Mouse (Mus musculus) hindlimb bud, embryonic 11.5 days (tissue): ENCODE data around the gene Pdgfra.
A peak's percentile ranks its signal among the peaks of the same experiment; 100 is the strongest.

Experiments used
- DNase-seq: peaks from one replicate; pipeline ENCODE4 v3.0.0-alpha.2; 2012; ENCODE audit warnings: low read depth, low spot score; ENCODE audit errors: extremely low spot score

Pdgfra gene

DNA sequence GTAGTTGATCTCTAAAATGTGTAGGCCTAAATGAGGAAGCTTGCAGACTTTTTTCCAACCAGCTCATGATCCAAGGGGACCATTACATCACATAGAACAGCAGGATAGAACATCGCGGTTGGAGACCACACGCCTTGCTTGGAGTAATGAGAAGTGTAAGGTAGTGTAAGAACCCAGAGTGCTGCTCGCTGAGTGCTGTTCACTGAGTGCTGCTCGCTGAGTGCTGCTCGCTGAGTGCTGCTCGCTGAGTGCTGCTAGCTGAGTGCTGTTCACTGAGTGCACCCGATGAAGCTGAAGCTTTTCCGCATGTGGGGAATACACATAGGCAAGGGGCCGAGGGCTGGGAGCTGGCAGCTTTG lies 48.3 kb downstream of the Pdgfra start:
- DNase-seq: no peak

DNA sequence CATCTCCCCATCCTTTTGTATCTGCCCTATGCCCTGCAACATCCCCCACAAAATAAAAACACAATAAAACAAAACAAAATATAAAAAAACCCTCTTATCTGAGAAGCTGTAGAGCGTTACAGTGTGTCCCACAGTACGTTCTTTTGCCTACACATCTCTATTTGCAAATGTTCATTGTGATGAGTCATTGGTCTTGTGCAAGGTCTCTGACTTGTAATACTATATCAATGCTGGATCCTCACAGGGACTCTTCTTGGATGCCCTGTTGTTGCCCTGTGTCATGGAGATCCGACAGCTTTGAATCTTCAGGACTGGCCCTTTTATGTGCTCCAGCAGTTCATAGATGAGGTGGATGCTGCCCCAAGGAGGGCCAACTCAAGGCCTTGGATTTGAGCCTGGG lies 55.8 kb downstream of the Pdgfra start:
- DNase-seq: no peak

DNA sequence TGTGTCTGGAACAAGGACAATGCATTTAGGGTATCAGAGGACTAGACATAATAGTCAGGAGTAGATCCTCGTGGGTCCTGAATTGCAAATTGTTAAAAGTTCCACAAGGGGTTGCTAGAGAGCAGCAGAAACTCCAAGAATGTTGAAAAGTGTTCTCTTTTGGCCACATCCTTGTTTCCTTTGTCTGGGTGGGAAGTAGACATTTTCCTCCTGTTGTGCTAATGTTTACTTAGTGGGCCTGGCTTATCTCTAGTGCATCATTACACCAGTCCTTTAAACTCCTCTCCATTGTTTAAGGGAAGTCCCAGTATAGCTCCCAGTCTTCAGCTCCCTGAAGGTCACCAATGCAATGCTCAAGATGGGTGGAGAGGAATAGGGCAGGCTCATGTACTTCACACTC lies 57.9 kb downstream of the Pdgfra start:
- peak; percentile 35 for DNase-seq

DNA sequence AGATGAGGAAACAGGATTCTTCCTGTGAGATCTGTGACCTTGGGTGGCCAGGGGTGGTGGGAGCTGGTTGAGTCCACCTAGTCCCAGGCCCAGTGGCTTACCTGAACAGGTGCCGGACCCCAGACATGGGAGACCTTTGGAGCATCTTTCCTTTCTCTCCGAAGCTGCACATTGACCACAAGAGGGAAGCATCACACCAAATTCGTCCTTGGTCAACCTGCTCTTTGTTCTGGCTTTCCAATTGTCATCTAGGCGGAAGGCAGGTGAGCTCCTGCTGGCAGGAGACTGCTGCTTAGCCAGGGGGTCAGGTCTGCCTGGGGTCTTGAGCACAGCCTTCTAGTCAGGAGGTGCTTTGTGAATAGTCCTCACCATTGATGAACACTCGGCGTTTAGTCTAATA lies 62.4 kb downstream of the Pdgfra start:
- no peak for DNase-seq

DNA sequence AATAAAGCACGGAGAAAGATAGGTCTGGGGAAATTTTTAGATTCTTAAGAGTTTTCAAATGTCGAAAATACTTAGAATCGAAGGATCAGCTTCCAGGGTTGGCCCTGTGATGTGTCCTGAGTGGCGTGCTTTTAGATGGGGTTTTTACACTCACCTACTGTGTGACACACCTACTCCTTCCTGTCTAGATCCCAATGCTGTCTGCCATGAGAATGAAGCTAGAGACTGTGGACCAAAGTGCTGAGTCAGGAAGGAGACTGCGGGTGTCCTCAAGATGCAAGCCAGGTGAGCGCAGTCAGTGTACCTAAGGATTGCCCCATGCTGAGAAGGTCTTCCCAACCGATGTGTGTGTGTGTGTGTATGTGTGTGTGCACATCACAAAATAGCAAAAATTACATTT lies 62.8 kb downstream of the Pdgfra start:
- no peak for DNase-seq

DNA sequence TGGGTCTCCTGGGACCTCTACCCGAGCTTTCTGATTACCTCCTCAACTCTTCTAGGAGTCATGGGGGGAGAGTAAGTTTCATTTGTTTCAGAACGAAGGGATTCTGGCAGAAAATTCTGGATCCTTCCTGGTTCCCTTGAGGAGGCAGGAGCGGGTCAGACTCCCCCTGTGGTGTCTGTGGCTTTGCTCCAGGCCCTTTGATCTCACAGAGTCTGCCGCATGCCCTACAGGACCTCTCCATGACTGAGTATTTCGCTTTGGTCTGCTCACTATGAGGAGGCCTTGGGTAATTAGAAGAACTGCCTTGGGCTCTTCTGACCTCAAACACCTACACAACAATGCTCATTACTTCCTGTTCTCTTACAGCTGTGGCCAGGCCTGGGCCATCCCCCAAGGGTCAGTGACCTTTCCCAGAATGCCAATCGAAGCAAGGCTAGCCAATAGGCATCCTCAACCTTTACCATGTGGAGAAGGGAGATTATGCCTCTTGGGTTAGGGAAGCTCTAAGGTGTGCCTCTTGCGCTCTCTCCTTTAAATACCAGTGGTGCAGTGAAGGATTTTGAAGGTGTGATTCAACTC lies 63.7 kb downstream of the Pdgfra start:
- no peak for DNase-seq

DNA sequence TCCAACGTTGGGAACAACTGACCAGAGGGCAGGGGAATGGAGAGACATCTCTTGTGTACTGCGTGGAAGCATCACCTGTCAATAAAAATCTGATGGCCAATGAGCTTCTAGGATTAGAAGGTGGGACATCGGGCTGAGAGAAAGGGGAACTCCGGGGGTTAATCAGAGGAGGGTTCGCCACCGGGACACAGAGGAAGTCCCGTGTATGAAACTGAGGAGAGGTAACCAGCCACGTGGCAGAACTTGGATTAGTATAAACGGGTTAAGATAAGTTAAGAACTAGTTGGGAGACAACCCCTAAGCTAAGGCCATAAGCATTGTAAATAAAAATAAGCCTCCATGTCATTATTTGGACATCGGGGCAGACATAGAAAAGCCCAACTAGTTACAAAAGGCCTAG lies 69.5 kb downstream of the Pdgfra start:
- DNase-seq: no peak

DNA sequence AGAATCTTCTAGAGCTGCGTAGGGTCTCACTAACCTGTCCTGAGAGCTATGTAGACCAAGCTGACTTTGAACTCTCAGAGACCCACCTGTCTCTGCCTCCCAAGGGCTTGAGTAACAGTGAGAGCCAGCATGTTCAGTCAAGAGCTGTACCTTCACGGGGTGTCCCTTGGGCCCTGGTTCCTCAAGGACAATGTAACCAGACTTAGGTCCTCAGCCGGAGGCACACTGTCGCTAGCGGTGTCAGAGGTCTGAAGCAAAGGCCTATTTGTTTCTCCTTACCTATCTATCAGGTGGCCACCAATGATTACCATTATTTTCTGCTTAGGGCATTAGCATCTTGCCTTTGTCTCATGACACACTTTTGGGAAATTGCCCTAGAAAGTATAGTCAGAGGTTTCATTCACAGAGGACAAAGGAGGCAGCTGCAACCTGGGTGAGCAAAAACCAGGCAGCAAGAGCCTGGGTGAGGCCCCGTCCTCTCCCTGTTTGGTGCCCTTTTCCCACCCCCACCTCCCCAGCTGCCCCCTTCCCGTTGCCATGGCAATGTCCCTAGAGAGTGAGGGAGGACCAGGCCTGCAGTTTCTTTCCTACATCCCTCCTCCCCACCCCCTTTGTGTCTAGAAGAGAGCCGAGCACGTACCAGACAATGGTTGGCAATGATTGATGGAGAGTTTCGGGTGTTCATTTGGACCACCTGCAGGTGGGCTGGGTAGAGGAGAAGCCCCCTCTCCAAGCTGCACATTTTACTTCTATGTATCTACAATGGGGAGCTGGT lies 70.6 kb downstream of the Pdgfra start:
- no peak for DNase-seq

DNA sequence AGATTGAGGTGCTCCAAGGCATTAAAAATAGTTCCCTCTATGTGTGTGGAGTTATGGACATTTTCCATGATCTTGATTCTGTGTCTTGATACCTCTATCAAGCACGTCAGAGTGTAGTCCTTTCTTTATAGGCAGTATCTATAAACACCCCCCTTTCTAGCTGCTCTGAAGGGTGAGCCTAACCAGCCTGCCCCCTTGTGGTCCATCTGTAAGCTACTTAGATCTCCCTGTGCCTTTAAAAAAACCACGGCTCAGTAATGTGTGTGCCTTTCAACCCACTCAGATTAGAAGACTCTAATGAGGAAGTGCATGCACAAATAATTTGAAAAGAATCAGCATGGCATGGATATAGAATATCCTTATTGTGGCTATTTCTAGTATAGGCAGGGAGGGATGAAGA lies 86.3 kb downstream of the Pdgfra start:
- DNase-seq: no peak

DNA sequence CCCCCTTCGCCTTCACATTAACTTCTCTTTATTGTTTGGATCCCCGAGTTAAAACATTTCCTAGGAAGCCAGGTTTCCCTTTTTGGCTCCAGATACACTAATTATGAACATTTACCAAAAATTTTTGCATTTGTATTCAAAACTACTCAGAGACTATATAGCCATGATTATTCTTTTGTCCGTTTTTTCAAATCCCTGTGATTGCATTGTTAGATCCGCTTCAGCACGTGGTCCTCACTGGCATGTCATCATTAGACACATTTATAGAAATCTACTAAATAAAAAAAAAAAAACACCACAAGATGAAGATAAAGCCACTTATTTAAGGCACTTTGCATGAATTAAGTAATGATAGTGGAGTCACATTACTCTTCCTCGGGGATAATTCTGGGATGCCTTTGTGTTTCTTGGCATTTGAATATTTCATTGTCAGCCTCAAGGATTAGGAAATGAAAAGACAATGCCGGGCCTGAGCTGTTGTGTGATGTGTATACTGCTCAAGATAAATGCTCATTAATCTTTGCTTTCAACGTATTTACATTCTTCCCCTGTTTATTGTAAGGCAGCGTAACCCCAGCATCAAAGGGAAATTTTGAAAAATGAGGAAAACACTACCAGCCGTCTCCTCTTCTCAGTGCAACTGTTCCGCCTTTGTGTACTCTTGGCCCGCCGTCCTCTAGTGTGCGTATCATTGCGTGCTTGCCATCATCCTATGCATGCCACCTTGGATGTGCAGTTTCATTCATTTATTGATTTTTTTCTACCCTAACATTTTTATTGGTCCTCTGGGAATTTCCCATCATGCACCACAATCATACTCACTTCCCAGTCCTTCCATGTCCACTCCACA lies 87.1 kb downstream of the Pdgfra start:
- DNase-seq: no peak

DNA sequence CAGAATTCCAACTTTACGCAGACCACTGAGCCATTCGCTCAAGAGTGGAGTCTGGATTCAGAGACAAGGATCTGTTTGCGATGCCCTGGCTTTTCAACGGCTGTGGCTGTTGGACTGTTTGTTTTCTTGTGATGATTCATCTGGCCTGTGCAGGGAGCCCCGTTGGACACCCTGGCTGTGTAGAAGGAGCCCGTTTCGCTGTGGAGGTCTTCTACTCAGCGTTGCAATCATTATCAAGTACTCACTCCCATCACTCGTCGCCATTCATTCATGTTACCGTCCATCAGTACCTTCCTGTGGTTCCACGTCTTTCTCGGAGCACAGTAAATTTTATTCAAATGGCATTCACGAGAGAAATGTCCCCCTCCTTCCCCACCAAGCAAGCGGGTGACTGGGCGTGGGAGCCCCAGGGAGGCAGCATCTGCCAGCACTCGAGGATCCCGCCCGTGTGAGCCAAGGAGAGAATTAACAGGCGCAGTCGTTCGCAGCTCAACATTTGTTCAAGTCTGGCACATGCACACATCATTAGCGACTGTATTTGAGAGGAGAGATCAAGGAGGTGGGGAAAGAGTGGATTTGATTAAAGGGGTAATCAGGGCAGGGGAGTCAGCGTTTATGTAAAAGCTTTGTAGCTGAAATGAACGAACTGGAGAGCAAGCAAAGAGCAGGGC lies 95.1 kb downstream of the Pdgfra start:
- DNase-seq: no peak
